Mouse (Mus musculus) CH12.LX (cell line): ENCODE measurements around the gene Inpp5a. TPM values are rescaled to one million over a fixed set of nuclear protein-coding genes. Genes with fewer than 3 reads are reported as not detected.

Experiments used
- DNase-seq: peaks from one replicate; pipeline ENCODE4 v3.0.0-alpha.2; 2013; ENCODE audit errors: extremely low read depth
- H3K27ac ChIP-seq: 2 replicates; pipeline ENCODE4 v1.5.1; 2012; ENCODE audit warnings: low read depth, mild to moderate bottlenecking, control low read depth, moderate library complexity; ENCODE audit not compliant: insufficient read depth
- H3K27me3 ChIP-seq: replicated peaks from 2 replicates; pipeline ENCODE3; 2012; ENCODE audit warnings: inconsistent platforms
- H3K36me3 ChIP-seq, 2 experiments: replicated peaks in 1 of 2; 2 replicates each; pipeline versions ENCODE3 to v1.6.1; 2012; ENCODE audit warnings: inconsistent platforms in 1 of 2, low read length in 1 of 2, mild to moderate bottlenecking in 1 of 2, mixed read lengths in 1 of 2, moderate library complexity in 1 of 2; ENCODE audit not compliant: control insufficient read depth in 1 of 2, insufficient read depth in 1 of 2
- H3K4me1 ChIP-seq, 2 experiments: 2 replicates each; pipeline ENCODE4 v1.6.1; 2012; ENCODE audit warnings: inconsistent platforms in 1 of 2, moderate library complexity in 1 of 2; ENCODE audit not compliant: insufficient read depth in 2 of 2, control insufficient read depth in 1 of 2
- H3K4me2 ChIP-seq: 2 replicates; pipeline ENCODE4 v1.6.1; 2012; ENCODE audit warnings: low read depth, mild to moderate bottlenecking, control low read depth; ENCODE audit not compliant: poor library complexity, insufficient read depth, severe bottlenecking
- H3K4me3 ChIP-seq, 3 experiments: fragments of 150-350 bp in 1 of 3; sonication (generic) in 1 of 3; replicated peaks in 1 of 3; 2 replicates each; pipeline versions ENCODE3 to v1.5.1; 2011 to 2012; ENCODE audit warnings: low read depth in 2 of 3, low read length in 2 of 3, mild to moderate bottlenecking in 2 of 3, moderate library complexity in 2 of 3, control low read depth in 1 of 3, improper control_type of control experiment in 1 of 3, inconsistent platforms in 1 of 3, mixed read lengths in 1 of 3; ENCODE audit not compliant: poor library complexity in 1 of 3
- H3K79me2 ChIP-seq: replicated peaks from 2 replicates; pipeline ENCODE4 v1.6.1; 2012; ENCODE audit warnings: mild to moderate bottlenecking, moderate library complexity; ENCODE audit not compliant: control insufficient read depth, poor library complexity, insufficient read depth, severe bottlenecking; ENCODE audit errors: extremely low read depth
- H3K9ac ChIP-seq: 2 replicates; pipeline ENCODE4 v1.6.1; 2012; ENCODE audit warnings: low read depth, mild to moderate bottlenecking, control low read depth, moderate library complexity; ENCODE audit not compliant: insufficient read depth
- H3K9me3 ChIP-seq: replicated peaks from 2 replicates; pipeline ENCODE3; 2012; ENCODE audit warnings: low read length, inconsistent platforms, mixed read lengths
- CHD1 ChIP-seq: IDR thresholded peaks from 2 replicates; pipeline ENCODE4 v1.6.1; 2012; ENCODE audit warnings: low read depth, low read length, improper control_type of control experiment, inconsistent platforms
- CHD2 ChIP-seq: IDR thresholded peaks from 2 replicates; pipeline ENCODE4 v1.6.1; 2011; ENCODE audit warnings: low read length, improper control_type of control experiment
- ELF1 ChIP-seq: IDR thresholded peaks from 2 replicates; pipeline ENCODE4 v1.6.1; 2014; ENCODE audit warnings: low read depth, mild to moderate bottlenecking, inconsistent platforms, low read length, improper control_type of control experiment
- IRF4 ChIP-seq: IDR thresholded peaks from 2 replicates; pipeline ENCODE4 v1.6.1; 2014; ENCODE audit warnings: low read depth, mild to moderate bottlenecking, inconsistent platforms, low read length, improper control_type of control experiment
- JUND ChIP-seq: conservative IDR thresholded peaks from 2 replicates; pipeline ENCODE4 v1.6.1; 2011; ENCODE audit warnings: low read depth, low read length, improper control_type of control experiment
- KAT2A ChIP-seq: IDR thresholded peaks from 2 replicates; pipeline ENCODE4 v1.6.1; 2012; ENCODE audit warnings: low read length, improper control_type of control experiment, inconsistent platforms; ENCODE audit not compliant: insufficient replicate concordance
- MXI1 ChIP-seq: IDR thresholded peaks from 2 replicates; pipeline ENCODE4 v1.6.1; 2011; ENCODE audit warnings: mild to moderate bottlenecking, low read depth, low read length, improper control_type of control experiment
- NRF1 ChIP-seq: IDR thresholded peaks from 2 replicates; pipeline ENCODE4 v1.6.1; 2014; ENCODE audit warnings: low read depth, mild to moderate bottlenecking, inconsistent platforms, low read length, improper control_type of control experiment, moderate library complexity
- POLR2A ChIP-seq: IDR thresholded peaks from 2 replicates; pipeline ENCODE4 v1.6.1; 2011; ENCODE audit warnings: low read depth, mild to moderate bottlenecking, improper control_type of control experiment, low read length
- POLR2AphosphoS2 ChIP-seq: IDR thresholded peaks from 2 replicates; pipeline ENCODE4 v1.6.1; 2011; ENCODE audit warnings: low read depth, low read length, improper control_type of control experiment
- RAD21 ChIP-seq: IDR thresholded peaks from 2 replicates; pipeline ENCODE4 v1.6.1; 2011; ENCODE audit warnings: low read depth, mild to moderate bottlenecking, low read length, improper control_type of control experiment, moderate library complexity
- RCOR1 ChIP-seq: conservative IDR thresholded peaks from 2 replicates; pipeline ENCODE4 v1.6.1; 2012; ENCODE audit warnings: low read depth, mild to moderate bottlenecking, inconsistent platforms, low read length, improper control_type of control experiment
- ZC3H11A ChIP-seq: IDR thresholded peaks from 2 replicates; pipeline ENCODE4 v1.6.1; 2012; ENCODE audit warnings: low read depth, mild to moderate bottlenecking, inconsistent platforms, low read length, improper control_type of control experiment
- dilution Hi-C: fragments of 300-500 bp; cut with MboI; formaldehyde crosslinking; loops from 2 replicates; pipeline ENCODE4 v1.14.3; 2020; ENCODE audit warnings: low sequenced_read_pairs; ENCODE audit not compliant: extremely low pct_unique_long_range_greater_than_20kb, extremely low pct_ligation_motif_present
- in situ Hi-C: fragments of 300-500 bp; cut with MboI; formaldehyde crosslinking; loops from 3 replicates; pipeline ENCODE4 v1.14.3; 2019; ENCODE audit warnings: low sequenced_read_pairs, low pct_ligation_motif_present, low pct_unique_long_range_greater_than_20kb, mixed read lengths
- polyA plus RNA-seq: library from polyadenylated mRNA; unstranded; fragments of >175 nt; gene quantifications from 2 replicates; pipeline ENCODE4 v1.2.1, GENCODE M21; 2012; ENCODE audit warnings: low read depth; ENCODE audit not compliant: insufficient read length
- total RNA-seq, 2 experiments: library from RNA; depleted of rRNA; stranded (reverse); fragments of 300-350 nt in 1 of 2; fragments of >200 nt in 1 of 2; gene quantifications; 2 replicates each; pipeline ENCODE4 v1.2.3; 2012 to 2014

Inpp5a gene
- total and polyA plus RNA-seq, 3 experiments: 1.7 to 5.4 (median 3.0) TPM

- dilution Hi-C loops (no loop called here), in situ Hi-C loops (loop anchor here (25.0 kb wide), 2 partner anchors 386 to 389 kb away; partner anchors contain the start of gene Kndc1)
- H3K4me1 ChIP-seq: 0 out of 4 replicates have a peak, but pooled peaks cover 0 to 2% of the 10 kb centered on the region in 2 experiments
- peaks cover 0 to 2% of the 10 kb centered on the region in 2 experiments for H3K36me3 ChIP-seq
- H3K9ac ChIP-seq: no peak overlapping the region
- H3K9me3 ChIP-seq: no peaks in the 10 kb centered on the region
- H3K79me2 ChIP-seq: no peaks in the 10 kb centered on the region
- DNase-seq: no peak
- no peak for TF ChIP-seq MXI1
- no peak for TF ChIP-seq POLR2AphosphoS2
- TF ChIP-seq IRF4: no peak
- TF ChIP-seq NRF1: no peak
- TF ChIP-seq RCOR1: no peak
- no peak for TF ChIP-seq CHD1
- no peak for TF ChIP-seq ZC3H11A
- TF ChIP-seq JUND: no peak
- TF ChIP-seq RAD21: no peak
- TF ChIP-seq POLR2A: no peak
- no peak overlapping the region for H3K4me3 ChIP-seq
- no peak overlapping the region for H3K27ac ChIP-seq
- H3K27me3 ChIP-seq: no peaks in the 10 kb centered on the region
- no peak overlapping the region for H3K4me2 ChIP-seq
Observed at GRCm38 (mm10) chr7:139498038-139498625, 109.2 kb downstream of the Inpp5a start.

- H3K27me3 ChIP-seq: no peaks in the 10 kb centered on the region
- no peak overlapping the region for H3K4me2 ChIP-seq
- 0 out of 4 replicates have a peak, but pooled peaks cover 0 to 2% of the 10 kb centered on the region in 2 experiments for H3K4me1 ChIP-seq
- H3K79me2 ChIP-seq: no peaks in the 10 kb centered on the region
- no peak overlapping the region for H3K27ac ChIP-seq
- H3K36me3 ChIP-seq: no peaks in the 10 kb centered on the region
- H3K9me3 ChIP-seq: no peaks in the 10 kb centered on the region
- TF ChIP-seq CHD2: no peak
- TF ChIP-seq KAT2A: no peak
- TF ChIP-seq ELF1: no peak
- in situ Hi-C loops (no loop called here), dilution Hi-C loops (no loop called here)
- H3K9ac ChIP-seq: no peak overlapping the region
- H3K4me3 ChIP-seq: no peak overlapping the region
- no peak for DNase-seq
Observed at GRCm38 (mm10) chr7:139504064-139504463, 115.2 kb downstream of the Inpp5a start.
